Mouse (Mus musculus) ES-E14 (cell line): ENCODE measurements at regions not wholly inside any gene's neighbourhood (a gene's known extent, or its start where the extent isn't known, plus 50 kb on each side); places are given as distances from the start of the nearest gene placed in this dataset.

Source experiments
- CHD2 ChIP-seq: IDR thresholded peaks from 2 replicates; pipeline ENCODE4 v1.6.1; 2014; ENCODE audit warnings: mild to moderate bottlenecking, low read depth, low read length, inconsistent platforms
- MAFK ChIP-seq: IDR thresholded peaks from 2 replicates; pipeline ENCODE4 v1.6.1; 2014; ENCODE audit warnings: mild to moderate bottlenecking, low read depth, low read length, inconsistent platforms; ENCODE audit not compliant: insufficient read depth
- ZC3H11A ChIP-seq: IDR thresholded peaks from 2 replicates; pipeline ENCODE4 v1.6.1; 2012; ENCODE audit warnings: low read depth, mild to moderate bottlenecking, inconsistent platforms, low read length, borderline replicate concordance

- no peak for TF ChIP-seq ZC3H11A
- TF ChIP-seq MAFK = no peak
- no peak for TF ChIP-seq CHD2
These were observed 278.7 kb downstream of the Cd83 start for GRCm38 (mm10) chr13:44063317-44063716.
